ENCODE assay signal across 17 mouse cellular contexts in genomic region chr1:116107010-116107723, GRCm38 (mm10).
DNase-seq lines count a peak whose midpoint lies in the region; ATAC-seq and TF ChIP-seq lines count a peak whose summit lies in the region.
"Had no signal": no experiment of that assay in that cellular context is flagged by ENCODE, and none has a peak within 500 bp of the region (broad histone marks: within the 10 kb centered on the region; RNA-seq: fewer than 3 reads in every experiment).

No protein-coding gene starts in this region.

- H3K36me3 ChIP-seq in forebrain, embryonic 16.5 days (ENCODE audit: control insufficient read depth, insufficient read depth) = no peaks in the 10 kb centered on the region
- H3K36me3 ChIP-seq in forebrain, postnatal 0 days (ENCODE audit: insufficient read depth) = no peaks in the 10 kb centered on the region
- H3K36me3 ChIP-seq in midbrain, embryonic 11.5 days (ENCODE audit: control insufficient read depth, insufficient read depth, low read length) = no peaks in the 10 kb centered on the region
- H3K36me3 ChIP-seq in midbrain, postnatal 0 days (ENCODE audit: insufficient read depth, low read length) = no peaks in the 10 kb centered on the region
- H3K36me3 ChIP-seq in neural tube, embryonic 13.5 days = no peaks in the 10 kb centered on the region
- H3K36me3 ChIP-seq in neural tube, embryonic 15.5 days = no peaks in the 10 kb centered on the region
- H3K36me3 ChIP-seq: embryonic facial prominence, embryonic 13.5 days; heart, embryonic 12.5 days; hindbrain, embryonic 15.5 days had no signal

- no peak for DNase-seq in forebrain, postnatal 0 days
- no peak for DNase-seq in midbrain, embryonic 11.5 days (ENCODE audit: low spot score, missing footprints)
- DNase-seq in midbrain, postnatal 0 days (ENCODE audit: low spot score) = no peak
- DNase-seq in gastrocnemius, postnatal 25 days = no peak
- DNase-seq: adrenal gland, adult 2 months; adrenal gland, postnatal 25 days; cerebellum, adult 18-20 months; cerebellum, adult 9-11 months; cerebellum, postnatal 36 days; gastrocnemius, postnatal 14 days; kidney, adult 11 months had no signal

- peaks cover 4% of the 10 kb centered on the region; the same call in 1 of the 2 replicates for H3K4me1 ChIP-seq in forebrain, embryonic 16.5 days (replicated peaks; ENCODE audit: control insufficient read depth, insufficient read depth, low read length)
- no peaks in the 10 kb centered on the region for H3K4me1 ChIP-seq in forebrain, postnatal 0 days (ENCODE audit: insufficient read depth)
- no peaks in the 10 kb centered on the region for H3K4me1 ChIP-seq in midbrain, embryonic 11.5 days (ENCODE audit: control insufficient read depth, insufficient read depth, low read length)
- H3K4me1 ChIP-seq in midbrain, postnatal 0 days (ENCODE audit: insufficient read depth, low read length) = no peaks in the 10 kb centered on the region
- H3K4me1 ChIP-seq in neural tube, embryonic 13.5 days (replicated peaks) = peaks cover 11% of the 10 kb centered on the region
- H3K4me1 ChIP-seq in neural tube, embryonic 15.5 days = no peaks in the 10 kb centered on the region
- H3K4me1 ChIP-seq: embryonic facial prominence, embryonic 13.5 days; heart, embryonic 12.5 days; hindbrain, embryonic 15.5 days had no signal

- H3K27ac ChIP-seq in forebrain, embryonic 16.5 days (ENCODE audit: low read length) = no peak overlapping the region
- no peak overlapping the region for H3K27ac ChIP-seq in forebrain, postnatal 0 days (ENCODE audit: low read depth, low read length)
- H3K27ac ChIP-seq in midbrain, embryonic 11.5 days (ENCODE audit: low read depth, low read length) = no peak overlapping the region
- no peak overlapping the region for H3K27ac ChIP-seq in midbrain, postnatal 0 days (ENCODE audit: low read depth, low read length)
- no peak overlapping the region for H3K27ac ChIP-seq in neural tube, embryonic 13.5 days (replicated peaks)
- H3K27ac ChIP-seq in neural tube, embryonic 15.5 days (replicated peaks) = no peak overlapping the region
- H3K27ac ChIP-seq: embryonic facial prominence, embryonic 13.5 days; hindbrain, embryonic 15.5 days had no signal

- no peaks in the 10 kb centered on the region for H3K27me3 ChIP-seq in forebrain, embryonic 16.5 days (replicated peaks; ENCODE audit: control insufficient read depth, insufficient read depth, low read length)
- no peaks in the 10 kb centered on the region for H3K27me3 ChIP-seq in forebrain, postnatal 0 days (ENCODE audit: insufficient read depth, low read length)
- no peaks in the 10 kb centered on the region for H3K27me3 ChIP-seq in midbrain, embryonic 11.5 days (ENCODE audit: control insufficient read depth, insufficient read depth, low read length)
- no peaks in the 10 kb centered on the region for H3K27me3 ChIP-seq in midbrain, postnatal 0 days (ENCODE audit: insufficient read depth, low read length)
- no peaks in the 10 kb centered on the region for H3K27me3 ChIP-seq in neural tube, embryonic 13.5 days
- no peaks in the 10 kb centered on the region for H3K27me3 ChIP-seq in neural tube, embryonic 15.5 days (replicated peaks)
- H3K27me3 ChIP-seq: embryonic facial prominence, embryonic 13.5 days; heart, embryonic 12.5 days; hindbrain, embryonic 15.5 days had no signal

- WGBS in forebrain, embryonic 16.5 days = 63% methylated on average over 3 of the region's 3 CpGs
- WGBS in forebrain, postnatal 0 days = 68% methylated on average over 3 of the region's 3 CpGs
- 89% methylated on average over 3 of the region's 3 CpGs for WGBS in midbrain, embryonic 11.5 days
- 74% methylated on average over 3 of the region's 3 CpGs for WGBS in midbrain, postnatal 0 days
- 62% methylated on average over 3 of the region's 3 CpGs for WGBS in neural tube, embryonic 13.5 days
- 60% methylated on average over 3 of the region's 3 CpGs for WGBS in neural tube, embryonic 15.5 days

- H3K4me2 ChIP-seq in forebrain, embryonic 16.5 days (ENCODE audit: low read length) = no peak overlapping the region
- no peak overlapping the region for H3K4me2 ChIP-seq in forebrain, postnatal 0 days (ENCODE audit: low read depth)
- H3K4me2 ChIP-seq in midbrain, embryonic 11.5 days = no peak overlapping the region
- H3K4me2 ChIP-seq in midbrain, postnatal 0 days (ENCODE audit: low read depth, low read length, poor library complexity, severe bottlenecking) = no peak overlapping the region
- no peak overlapping the region for H3K4me2 ChIP-seq in neural tube, embryonic 13.5 days
- H3K4me2 ChIP-seq in neural tube, embryonic 15.5 days = no peak overlapping the region
- H3K4me2 ChIP-seq: embryonic facial prominence, embryonic 13.5 days; heart, embryonic 12.5 days; hindbrain, embryonic 15.5 days had no signal

- no peak overlapping the region for H3K9ac ChIP-seq in forebrain, embryonic 16.5 days (replicated peaks; ENCODE audit: low read depth, low read length)
- no peak overlapping the region for H3K9ac ChIP-seq in forebrain, postnatal 0 days
- H3K9ac ChIP-seq in midbrain, embryonic 11.5 days (ENCODE audit: low read length) = no peak overlapping the region
- H3K9ac ChIP-seq in midbrain, postnatal 0 days (replicated peaks; ENCODE audit: low read length, poor library complexity, severe bottlenecking) = no peak overlapping the region
- no peak overlapping the region for H3K9ac ChIP-seq in neural tube, embryonic 13.5 days
- H3K9ac ChIP-seq in neural tube, embryonic 15.5 days (replicated peaks) = no peak overlapping the region
- H3K9ac ChIP-seq: embryonic facial prominence, embryonic 13.5 days; heart, embryonic 12.5 days; hindbrain, embryonic 15.5 days had no signal

- no peaks in the 10 kb centered on the region for H3K9me3 ChIP-seq in forebrain, embryonic 16.5 days (ENCODE audit: control insufficient read depth, low read length)
- H3K9me3 ChIP-seq in forebrain, postnatal 0 days (ENCODE audit: low read length) = no peaks in the 10 kb centered on the region
- no peaks in the 10 kb centered on the region for H3K9me3 ChIP-seq in midbrain, embryonic 11.5 days (ENCODE audit: control insufficient read depth, low read length)
- no peaks in the 10 kb centered on the region for H3K9me3 ChIP-seq in midbrain, postnatal 0 days (ENCODE audit: low read length)
- H3K9me3 ChIP-seq in neural tube, embryonic 13.5 days = no peaks in the 10 kb centered on the region
- H3K9me3 ChIP-seq in neural tube, embryonic 15.5 days (replicated peaks) = no peaks in the 10 kb centered on the region
- H3K9me3 ChIP-seq: embryonic facial prominence, embryonic 13.5 days; heart, embryonic 12.5 days; hindbrain, embryonic 15.5 days had no signal

- no peak overlapping the region for H3K4me3 ChIP-seq in forebrain, embryonic 16.5 days (replicated peaks; ENCODE audit: low read length)
- no peak overlapping the region for H3K4me3 ChIP-seq in forebrain, postnatal 0 days (ENCODE audit: low read depth, low read length)
- no peak overlapping the region for H3K4me3 ChIP-seq in midbrain, embryonic 11.5 days (ENCODE audit: low read depth, low read length)
- no peak overlapping the region for H3K4me3 ChIP-seq in midbrain, postnatal 0 days (ENCODE audit: low read depth, low read length)
- no peak overlapping the region for H3K4me3 ChIP-seq in neural tube, embryonic 13.5 days
- no peak overlapping the region for H3K4me3 ChIP-seq in neural tube, embryonic 15.5 days (replicated peaks)
- H3K4me3 ChIP-seq: embryonic facial prominence, embryonic 13.5 days; heart, embryonic 12.5 days; hindbrain, embryonic 15.5 days had no signal

- peak; percentile 64 for ATAC-seq in forebrain, embryonic 16.5 days
- no peak for ATAC-seq in forebrain, postnatal 0 days
- 0 out of 2 replicates have a peak, but pooled peaks have one; percentile 33 for ATAC-seq in midbrain, embryonic 11.5 days (ENCODE audit: low FRiP score)
- no peak for ATAC-seq in midbrain, postnatal 0 days (ENCODE audit: low FRiP score)
- peak; percentile 53; the same call in 1 of the 2 replicates for ATAC-seq in neural tube, embryonic 13.5 days (ENCODE audit: low read depth)
- ATAC-seq in neural tube, embryonic 15.5 days (ENCODE audit: low FRiP score) = no peak

- TF ChIP-seq CTCF in forebrain, postnatal 0 days (IDR thresholded peaks at IDR 0.05; ENCODE audit: low read depth) = no peak
- TF ChIP-seq CTCF in midbrain, postnatal 0 days (IDR thresholded peaks at IDR 0.05) = no peak

Comparison
In these comparisons a context has a peak if more than half of its experiments do, and no peak if none do; other contexts are left out.
1. ATAC-seq: peak in forebrain, embryonic 16.5 days (single experiment), midbrain, embryonic 11.5 days (single experiment) and neural tube, embryonic 13.5 days (single experiment); none in forebrain, postnatal 0 days (single experiment), midbrain, postnatal 0 days (single experiment) and neural tube, embryonic 15.5 days (single experiment).